Mouse (Mus musculus): Measurements from ENCODE around the gene Cpt1c.
"Not testable (repeated sequence)": the region's sequence is repeated elsewhere in the genome, so short reads cannot be mapped to it uniquely, and the experiment has no call there.

The Cpt1c gene

GRCm38 (mm10) chr7:44974383-44975116, at the start of gene Cpt1c:
TSS of gene Cpt1c (minus strand) at chr7:44974851.
- DNase-seq (ENCODE audit: low spot score) = peak; percentile 93

DNA sequence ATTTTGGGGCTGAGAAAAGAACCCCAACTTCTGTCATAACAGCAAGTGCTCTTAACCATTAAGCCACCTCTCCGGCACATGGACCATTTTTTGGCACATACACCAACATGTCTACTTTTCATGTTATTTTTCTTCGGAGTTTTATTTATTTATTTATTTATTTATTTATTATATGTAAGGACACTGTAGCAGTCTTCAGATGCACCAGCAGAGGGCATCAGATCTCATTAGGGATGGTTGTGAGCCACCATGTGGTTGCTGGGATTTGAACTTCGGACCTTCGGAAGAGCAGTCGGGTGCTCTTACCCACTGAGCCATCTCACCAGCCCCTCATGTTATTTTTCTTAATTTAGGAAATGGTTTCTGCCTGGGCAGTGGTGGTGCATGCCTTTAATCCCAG, 49.1 kb upstream of the Cpt1c start:
- DNase-seq (ENCODE audit: low spot score) = not testable (repeated sequence)

DNA sequence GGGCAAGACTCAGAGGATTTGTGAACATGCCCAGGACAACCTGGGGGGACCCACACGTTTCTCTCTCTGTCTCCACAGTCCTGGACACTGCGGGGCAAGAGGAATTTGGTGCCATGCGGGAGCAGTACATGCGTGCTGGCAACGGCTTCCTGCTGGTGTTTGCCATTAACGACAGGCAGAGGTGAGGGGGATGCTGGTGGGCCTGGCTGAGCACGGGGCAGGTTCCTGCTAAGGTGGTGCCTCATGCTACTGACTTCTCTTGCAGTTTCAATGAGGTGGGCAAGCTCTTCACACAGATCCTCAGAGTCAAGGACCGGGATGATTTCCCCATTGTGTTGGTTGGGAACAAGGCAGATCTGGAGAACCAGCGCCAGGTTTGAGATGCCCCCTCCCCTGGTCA, 45.6 kb upstream of the Cpt1c start:
- DNase-seq (ENCODE audit: low spot score) = no peak

- DNase-seq (ENCODE audit: low spot score) = peak; percentile 45
Observed at GRCm38 (mm10) chr7:45019031-45019571, 44.5 kb upstream of the Cpt1c start.

- DNase-seq (ENCODE audit: low spot score) = peak; percentile 99
Observed at GRCm38 (mm10) chr7:45017242-45018061, 42.8 kb upstream of the Cpt1c start, which contains the start of gene Rras. TSS of gene Rras (plus strand) at chr7:45017961.

DNA sequence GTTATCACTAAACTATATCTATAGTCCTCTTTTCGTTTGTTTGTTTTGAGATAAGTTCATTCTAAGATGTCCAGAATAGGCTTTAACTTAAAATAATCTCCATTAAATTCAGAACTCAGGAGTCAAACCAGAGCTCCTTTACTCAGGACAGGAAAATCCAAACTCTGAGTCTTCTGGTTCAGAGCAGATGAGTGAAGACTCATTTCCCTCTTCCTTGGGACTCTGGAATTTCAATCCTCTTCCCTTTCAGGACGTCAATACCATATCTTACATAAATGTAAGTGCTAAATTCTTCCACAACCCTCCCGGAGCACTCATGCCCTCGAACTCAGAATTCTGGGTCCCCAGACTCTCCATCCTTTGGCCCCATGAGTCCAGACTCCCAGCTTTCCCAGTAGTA, 42.1 kb upstream of the Cpt1c start:
- no peak for DNase-seq (ENCODE audit: low spot score)

DNA sequence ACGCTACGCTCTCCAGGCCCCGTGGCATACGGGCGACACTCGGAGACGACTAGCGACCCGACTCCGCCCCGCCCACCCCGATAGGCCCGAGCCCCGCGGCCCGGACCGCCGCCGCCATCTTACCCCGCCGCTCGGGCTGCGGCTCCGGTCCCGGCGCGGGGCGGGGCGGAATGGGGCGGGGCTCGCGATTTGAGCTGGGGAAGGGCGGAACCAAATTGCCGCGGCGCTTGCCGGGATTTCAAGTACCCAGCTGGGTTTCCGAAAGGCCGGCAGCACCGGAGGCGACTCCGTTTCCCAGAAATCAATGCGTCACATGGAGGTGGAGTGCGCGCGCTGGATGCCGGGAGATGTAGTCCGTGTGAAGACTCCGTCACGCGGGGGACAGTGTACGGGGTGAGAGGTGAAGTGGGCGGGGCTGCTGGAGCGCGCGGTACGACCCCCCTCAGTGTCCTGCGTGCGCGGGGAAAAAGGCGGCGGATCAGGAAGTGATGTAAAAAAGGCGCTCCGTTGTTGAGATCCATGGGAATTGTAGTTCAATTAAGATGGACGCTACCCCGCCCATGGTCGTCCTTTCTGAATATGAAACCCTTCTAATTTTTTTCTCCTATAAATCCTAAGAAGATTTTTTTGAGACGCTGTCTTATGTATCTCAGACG, 41.4 kb upstream of the Cpt1c start, which contains the start of gene Scaf1:
TSS of gene Scaf1 (minus strand) at position 407 of the 656 bp plus-strand sequence.
- DNase-seq (ENCODE audit: low spot score) = peak; percentile 100

DNA sequence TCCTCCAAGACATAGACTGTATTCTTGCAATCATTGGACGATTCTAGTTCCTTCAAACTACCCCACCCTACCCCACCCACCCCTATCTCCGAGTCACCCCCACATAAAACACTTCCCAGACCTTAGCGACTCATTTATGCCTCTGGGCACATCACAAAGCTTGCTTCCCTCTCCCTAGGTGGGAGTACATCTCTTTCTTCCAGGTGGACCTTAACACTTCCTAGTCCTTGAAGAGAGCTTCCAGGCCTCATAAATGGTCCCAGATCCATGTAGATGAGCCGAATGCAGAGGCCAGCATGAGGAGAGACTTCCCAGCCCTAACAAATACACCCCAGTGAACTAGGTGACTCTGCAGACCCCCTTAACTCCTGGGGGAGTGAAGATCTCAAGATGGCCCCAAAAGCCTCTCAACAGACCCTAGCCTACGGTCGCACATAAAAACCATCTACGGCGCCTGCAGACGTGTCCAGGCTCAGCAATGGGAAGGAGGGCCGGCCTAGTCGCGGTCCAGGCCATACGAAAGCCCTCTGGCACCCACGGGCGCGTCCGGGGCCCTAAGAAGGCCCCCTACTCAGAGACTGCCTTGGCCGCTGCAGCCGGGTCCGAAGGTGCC, 40.8 kb upstream of the Cpt1c start:
- DNase-seq (ENCODE audit: low spot score) = peak; percentile 26

- DNase-seq (ENCODE audit: low spot score) = no peak
Observed at GRCm38 (mm10) chr7:45014096-45014451, 39.4 kb upstream of the Cpt1c start.

- DNase-seq (ENCODE audit: low spot score) = no peak
Observed at GRCm38 (mm10) chr7:45013366-45014095, 38.9 kb upstream of the Cpt1c start.

GRCm38 (mm10) chr7:45012824-45013223, 38.2 kb upstream of the Cpt1c start:
- DNase-seq (ENCODE audit: low spot score) = no peak

DNA sequence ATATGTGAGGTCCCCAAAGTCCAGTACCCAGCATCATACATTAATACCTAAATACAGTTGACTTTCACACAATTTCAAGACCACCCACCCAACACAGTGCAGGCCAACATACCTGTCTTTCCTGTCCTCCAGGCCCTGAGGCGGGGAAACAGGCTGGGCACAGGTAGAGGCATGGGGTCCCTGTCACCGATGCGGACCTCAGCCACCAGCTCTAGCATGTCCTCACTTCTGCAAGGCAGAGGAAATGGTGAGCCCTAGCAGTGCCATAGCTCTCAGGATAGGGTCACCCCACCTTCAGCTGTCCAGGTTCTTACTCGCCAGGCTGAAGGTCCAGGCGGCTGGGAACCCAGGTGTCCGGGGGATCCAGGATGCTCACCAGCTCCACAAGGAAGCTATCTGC, 37.4 kb upstream of the Cpt1c start:
- DNase-seq (ENCODE audit: low spot score) = no peak

DNA sequence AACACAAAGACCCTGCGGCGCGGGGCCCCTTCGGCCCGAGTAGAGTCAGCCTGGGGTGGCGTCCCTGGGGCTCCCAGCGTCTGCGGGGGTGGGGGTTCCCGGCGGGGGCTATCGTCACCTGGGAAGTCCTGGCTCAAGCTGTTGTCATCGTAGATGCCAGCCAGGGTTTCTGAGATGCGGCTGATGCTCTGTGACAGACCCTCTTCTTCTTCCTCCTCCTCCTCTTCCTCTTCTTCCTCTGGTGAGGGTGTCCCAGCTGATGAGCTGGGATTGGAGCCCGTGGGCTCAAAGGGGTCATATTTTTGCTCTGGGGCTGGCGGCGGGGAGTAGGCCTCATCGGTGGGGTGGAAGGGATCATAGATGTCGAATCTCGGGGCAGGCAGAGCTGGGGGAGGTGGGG, 33.8 kb upstream of the Cpt1c start:
- DNase-seq (ENCODE audit: low spot score) = no peak

- no peak for DNase-seq (ENCODE audit: low spot score)
Observed at GRCm38 (mm10) chr7:45007846-45008245, 33.2 kb upstream of the Cpt1c start.

- DNase-seq (ENCODE audit: low spot score) = no peak
Observed at GRCm38 (mm10) chr7:45007141-45007540, 32.5 kb upstream of the Cpt1c start.

GRCm38 (mm10) chr7:45006503-45006902, 31.9 kb upstream of the Cpt1c start:
- DNase-seq (ENCODE audit: low spot score) = no peak

DNA sequence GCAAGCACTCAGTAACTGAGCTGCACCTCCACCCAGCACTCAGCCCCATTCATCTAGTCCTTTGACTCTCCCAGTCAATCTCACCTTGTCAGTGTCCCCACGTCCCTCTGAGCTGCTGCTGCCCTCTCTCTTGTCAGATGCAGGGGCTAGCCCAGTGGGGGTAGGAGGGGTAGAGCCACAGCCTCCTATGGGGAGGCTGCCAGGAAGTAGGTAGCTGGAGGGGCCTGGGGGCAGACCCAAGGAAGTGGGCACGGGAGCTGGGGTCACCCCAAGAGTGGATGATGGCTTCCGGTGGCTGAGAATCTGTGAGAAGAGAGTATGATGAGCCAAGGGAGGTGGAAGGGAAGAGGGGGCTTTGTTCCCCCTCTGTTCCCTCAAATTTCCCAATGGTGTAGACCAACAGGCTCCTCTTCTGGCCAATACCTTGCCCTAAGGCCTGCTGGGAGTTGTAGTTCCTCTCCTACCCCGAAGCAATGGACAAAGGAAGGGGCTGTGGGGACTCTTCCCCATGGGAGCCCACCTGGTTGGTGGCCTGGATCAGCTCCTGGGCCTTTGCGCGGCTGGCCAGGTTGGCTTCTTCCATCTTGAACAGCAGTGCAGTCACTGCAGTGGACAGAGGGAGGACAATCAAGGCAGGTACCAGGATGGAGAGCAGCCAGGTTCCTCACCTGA, 30.8 kb upstream of the Cpt1c start:
- DNase-seq (ENCODE audit: low spot score) = no peak

- no peak for DNase-seq (ENCODE audit: low spot score)
Observed at GRCm38 (mm10) chr7:45004546-45004945, 29.9 kb upstream of the Cpt1c start.

GRCm38 (mm10) chr7:45002440-45002839, 27.8 kb upstream of the Cpt1c start:
- no peak for DNase-seq (ENCODE audit: low spot score)

GRCm38 (mm10) chr7:45000539-45001114, 26.0 kb upstream of the Cpt1c start:
- DNase-seq (ENCODE audit: low spot score) = no peak

Data from embryo, embryonic 10.5 days (tissue).